Mouse (Mus musculus) testis, adult 2 months (tissue): ENCODE measurements at regions not wholly inside any gene's neighbourhood (a gene's known extent, or its start where the extent isn't known, plus 50 kb on each side); places are given as distances from the start of the nearest gene placed in this dataset.
"Not testable (repeated sequence)": the region's sequence is repeated elsewhere in the genome, so short reads cannot be mapped to it uniquely, and the experiment has no call there.

Source experiments
- H3K27ac ChIP-seq: fragments of 200-500 bp; 2 replicates; pipeline ENCODE4 v1.5.1; 2012; ENCODE audit warnings: low read depth, low read length; ENCODE audit not compliant: control insufficient read depth, insufficient read depth
- H3K27me3 ChIP-seq: fragments of 200-500 bp; 2 replicates; pipeline ENCODE4 v1.6.1; 2012; ENCODE audit warnings: mild to moderate bottlenecking, low read length, moderate library complexity; ENCODE audit not compliant: control insufficient read depth, insufficient read depth
- H3K36me3 ChIP-seq: fragments of 200-500 bp; 2 replicates; pipeline ENCODE4 v1.6.1; 2012; ENCODE audit warnings: mild to moderate bottlenecking, low read length; ENCODE audit not compliant: control insufficient read depth, insufficient read depth
- H3K4me1 ChIP-seq: fragments of 200-500 bp; 2 replicates; pipeline ENCODE4 v1.6.1; 2012; ENCODE audit warnings: low read length; ENCODE audit not compliant: control insufficient read depth, insufficient read depth
- H3K4me3 ChIP-seq: fragments of 200-500 bp; 2 replicates; pipeline ENCODE4 v1.5.1; 2012; ENCODE audit warnings: low read depth, mild to moderate bottlenecking, low read length, moderate library complexity, mixed read lengths; ENCODE audit not compliant: control insufficient read depth
- CTCF ChIP-seq: fragments of 200-500 bp; IDR thresholded peaks from 2 replicates; pipeline ENCODE4 v1.5.1; 2012; ENCODE audit warnings: low read depth, mild to moderate bottlenecking, inconsistent platforms, low read length, moderate library complexity; ENCODE audit not compliant: control insufficient read depth, insufficient read depth, insufficient replicate concordance
- POLR2A ChIP-seq: fragments of 200-500 bp; IDR thresholded peaks from 2 replicates; pipeline ENCODE4 v1.6.1; 2012; ENCODE audit warnings: low read depth, mild to moderate bottlenecking, inconsistent platforms, low read length, moderate library complexity; ENCODE audit not compliant: control insufficient read depth

- H3K36me3 ChIP-seq, H3K4me1 ChIP-seq, H3K27me3 ChIP-seq, H3K27ac ChIP-seq, H3K4me3 ChIP-seq: not testable (repeated sequence)
- peak; percentile 46; the same call in 1 of the 2 replicates for TF ChIP-seq CTCF
These were observed 52.5 kb upstream of the Prr5 start for GRCm38 (mm10) chr15:84616880-84617279.

- Histone ChIP-seq H3K4me3 (no peak overlapping the region), H3K4me1 (no peaks in the 10 kb centered on the region), H3K27ac (no peak overlapping the region), H3K27me3 (no peaks in the 10 kb centered on the region), H3K36me3 (no peaks in the 10 kb centered on the region)
- peak; percentile 98; the same call in 1 of the 2 replicates for TF ChIP-seq CTCF
- no peak for TF ChIP-seq POLR2A
These were observed 55.6 kb upstream of the Prr5 start for GRCm38 (mm10) chr15:84613536-84614527.

DNA sequence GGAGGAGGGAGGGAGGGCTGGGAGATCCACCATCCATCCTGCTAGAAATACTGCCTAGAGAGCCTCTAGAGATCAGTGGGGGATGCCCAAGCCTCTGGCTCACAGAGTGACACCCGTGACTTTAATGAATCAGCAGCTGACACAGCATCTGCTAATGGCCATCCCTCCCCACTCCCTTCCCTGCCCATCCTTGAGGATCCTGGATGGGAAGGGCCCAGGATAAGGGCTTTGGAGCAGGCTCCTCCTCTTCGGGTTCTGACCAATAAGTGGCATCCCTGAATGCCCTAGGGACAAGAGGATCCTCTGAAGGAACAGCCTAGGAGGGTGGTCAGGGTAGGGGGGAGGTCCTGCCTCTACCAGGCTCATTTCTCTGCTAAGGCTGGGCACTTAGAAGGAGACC is 55.3 kb upstream of the Rtl6 start:
- Histone ChIP-seq H3K4me3 (no peak overlapping the region), H3K4me1 (no peaks in the 10 kb centered on the region), H3K36me3 (no peaks in the 10 kb centered on the region), H3K27ac (no peak overlapping the region), H3K27me3 (no peaks in the 10 kb centered on the region)
- TF ChIP-seq POLR2A (no peak), CTCF (no peak)

DNA sequence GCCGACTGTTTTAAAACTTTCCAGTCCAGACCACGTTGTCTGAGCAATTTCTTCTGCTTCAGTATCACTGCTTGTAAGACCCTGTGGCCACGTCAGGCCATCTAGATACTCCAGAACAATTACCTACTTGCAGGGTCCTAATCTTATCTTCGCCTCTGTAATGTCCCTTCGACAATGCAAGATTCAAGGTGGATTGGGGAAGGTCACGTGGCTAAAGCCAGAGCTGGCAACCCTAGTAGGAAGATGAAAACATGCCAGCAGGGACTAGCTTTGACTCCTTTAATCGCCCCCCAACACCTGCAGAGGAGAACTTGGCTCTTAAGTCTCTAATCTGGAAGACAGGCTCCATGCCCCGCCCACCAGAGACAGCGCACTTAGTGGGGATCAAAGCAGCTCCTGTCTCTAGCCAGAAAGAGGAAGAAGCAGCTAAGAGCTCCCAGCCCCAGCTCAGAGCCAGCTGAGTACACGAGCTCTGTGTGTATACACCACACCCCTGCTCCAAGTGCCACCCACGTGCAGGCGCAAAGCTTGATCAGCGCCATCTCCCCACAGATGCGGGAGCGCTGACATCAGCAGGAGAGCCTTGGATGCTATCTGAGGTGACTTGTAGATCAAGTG is 52.3 kb upstream of the Rtl6 start:
- no peaks in the 10 kb centered on the region for H3K36me3 ChIP-seq
- TF ChIP-seq POLR2A (no peak), CTCF (no peak)
- H3K4me1 ChIP-seq = no peaks in the 10 kb centered on the region
- no peak overlapping the region for H3K4me3 ChIP-seq
- no peak overlapping the region for H3K27ac ChIP-seq
- no peaks in the 10 kb centered on the region for H3K27me3 ChIP-seq

- Histone ChIP-seq H3K4me3 (no peak overlapping the region), H3K36me3 (no peaks in the 10 kb centered on the region), H3K27me3 (no peaks in the 10 kb centered on the region), H3K4me1 (no peaks in the 10 kb centered on the region), H3K27ac (no peak overlapping the region)
- TF ChIP-seq POLR2A = no peak
- TF ChIP-seq CTCF = no peak
These were observed 51.4 kb upstream of the Rtl6 start for GRCm38 (mm10) chr15:84609063-84609462.
